Mouse (Mus musculus): ENCODE data around the gene Tex48. TPM values are rescaled to one million over a fixed set of nuclear protein-coding genes. Genes with fewer than 3 reads are reported as not detected.

Gene Tex48
- not detected in 2 replicates for polyA plus RNA-seq (2012; rRNA removed)

GRCm38 (mm10) chr4:63622378-63622835 lies at the start of gene Tex48:
TSS of gene Tex48 (minus strand) at chr4:63622428.

GRCm38 (mm10) chr4:63663279-63663678 lies 41.1 kb upstream of the Tex48 start, which contains the start of gene Gm11214:
TSS of gene Gm11214 (minus strand) at chr4:63663379.

GRCm38 (mm10) chr4:63604945-63605344 lies 17.3 kb downstream of the Tex48 start, which contains the start of gene Gm11213:
TSS of gene Gm11213 (minus strand) at chr4:63605261.

GRCm38 (mm10) chr4:63558407-63559081 lies 63.7 kb downstream of the Tex48 start, which contains the start of gene Tmem268:
TSS of gene Tmem268 (plus strand) at chr4:63558781.

Other genes starting within 250 kb of the Tex48 start
- gene Akna, start 219.1 kb downstream of the Tex48 start, polyA plus RNA-seq (2012; rRNA removed): 7.5 and 8.7 TPM in 2 replicates
- 28.2 and 28.8 TPM in 2 replicates for gene Whrn, start 126.4 kb downstream of the Tex48 start, polyA plus RNA-seq (2012; rRNA removed)
- 202 and 240 TPM in 2 replicates for gene Atp6v1g1, start 77.7 kb downstream of the Tex48 start, polyA plus RNA-seq (2012; rRNA removed)
- gene Tmem268, start 63.6 kb downstream of the Tex48 start, polyA plus RNA-seq (2012; rRNA removed): 3.9 and 4.0 TPM in 2 replicates
- gene Gm11213, start 17.2 kb downstream of the Tex48 start, polyA plus RNA-seq (2012; rRNA removed): not detected in 2 replicates
- gene Gm11214, start 41.0 kb upstream of the Tex48 start, polyA plus RNA-seq (2012; rRNA removed): not detected in 2 replicates
- 0.03 TPM in 1 of 2 replicates, not detected in the other for gene Tnfsf15, start 122.7 kb upstream of the Tex48 start, polyA plus RNA-seq (2012; rRNA removed)
- gene Tnfsf8, start 238.9 kb upstream of the Tex48 start, polyA plus RNA-seq (2012; rRNA removed): 0.05 and 0.06 TPM in 2 replicates

All from central nervous system, embryonic 14 days (tissue).